Mouse (Mus musculus): ENCODE results near the gene Mrps15.
"Not testable (repeated sequence)": the region's sequence is repeated elsewhere in the genome, so short reads cannot be mapped to it uniquely, and the experiment has no call there.

The Mrps15 gene

GRCm38 (mm10) chr4:126077833-126078232 is 31.1 kb downstream of the Mrps15 start:
- DNase-seq (ENCODE audit: low spot score in 2 of 2) = no peak

DNA sequence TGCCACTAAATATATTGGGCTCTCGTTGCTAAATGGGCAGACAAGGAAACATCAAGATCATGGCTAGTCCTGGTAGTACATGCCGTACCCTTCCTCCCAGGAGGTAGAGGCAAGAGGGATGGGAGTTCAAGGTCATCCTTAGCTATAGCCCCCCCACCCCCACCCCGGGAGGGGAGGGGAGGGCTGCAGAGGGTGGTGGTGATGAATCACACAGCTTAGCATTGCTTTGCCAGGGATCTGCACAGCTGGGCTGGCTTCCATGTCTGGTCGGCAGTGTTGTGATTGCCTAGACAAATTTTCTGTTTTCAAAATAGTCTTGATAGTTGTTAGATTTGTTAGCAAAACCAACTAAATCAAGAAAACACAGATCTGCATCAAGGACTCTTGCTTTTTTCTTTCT is 32.5 kb downstream of the Mrps15 start:
- DNase-seq (ENCODE audit: low spot score in 2 of 2) = no peak

DNA sequence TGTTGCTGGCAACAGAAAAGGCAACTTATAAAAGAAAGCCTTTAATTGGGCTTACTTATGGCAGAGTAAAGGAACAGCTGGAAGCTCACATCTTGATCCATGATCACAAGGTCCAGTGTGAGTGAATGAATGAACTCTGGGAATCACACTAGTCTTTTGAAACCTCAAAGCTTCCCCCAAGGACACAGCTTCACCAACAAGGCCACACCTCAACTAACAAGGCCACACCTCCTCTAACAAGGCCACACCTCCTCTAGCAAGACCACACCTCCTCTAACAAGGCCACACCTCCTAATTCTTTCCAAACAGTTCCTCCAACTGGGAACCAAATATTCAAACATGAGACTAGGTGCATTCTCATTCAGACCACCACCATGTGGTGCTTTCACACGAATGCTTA is 34.9 kb downstream of the Mrps15 start:
- no peak for DNase-seq (ENCODE audit: low spot score in 2 of 2)

DNA sequence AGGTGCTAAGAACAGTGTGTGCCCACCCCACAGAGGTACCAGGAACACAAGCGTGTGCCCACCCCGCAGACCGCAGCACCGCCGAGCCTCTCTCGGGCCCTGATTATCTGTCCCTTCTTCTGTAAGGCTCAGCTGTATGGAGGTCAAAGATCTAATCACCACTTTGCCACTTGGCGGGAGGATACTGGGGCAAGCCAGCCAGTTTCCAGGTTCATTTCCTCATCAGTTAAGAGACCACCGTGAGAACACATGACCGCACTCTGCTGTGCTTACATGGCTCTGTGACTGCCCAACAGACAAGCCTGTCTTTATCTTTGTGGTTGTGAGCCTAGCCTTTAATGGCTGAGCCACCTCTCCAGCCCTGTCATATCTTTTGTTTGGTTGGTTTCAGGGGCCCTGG is 36.3 kb downstream of the Mrps15 start:
- no peak for DNase-seq (ENCODE audit: low spot score in 2 of 2)

- no peak for DNase-seq (ENCODE audit: low spot score in 2 of 2)
Observed at GRCm38 (mm10) chr4:126084382-126084781, 37.7 kb downstream of the Mrps15 start.

- DNase-seq (ENCODE audit: low spot score in 2 of 2) = peak; percentile 70 to 88
Observed at GRCm38 (mm10) chr4:126085996-126086576, 39.4 kb downstream of the Mrps15 start.

DNA sequence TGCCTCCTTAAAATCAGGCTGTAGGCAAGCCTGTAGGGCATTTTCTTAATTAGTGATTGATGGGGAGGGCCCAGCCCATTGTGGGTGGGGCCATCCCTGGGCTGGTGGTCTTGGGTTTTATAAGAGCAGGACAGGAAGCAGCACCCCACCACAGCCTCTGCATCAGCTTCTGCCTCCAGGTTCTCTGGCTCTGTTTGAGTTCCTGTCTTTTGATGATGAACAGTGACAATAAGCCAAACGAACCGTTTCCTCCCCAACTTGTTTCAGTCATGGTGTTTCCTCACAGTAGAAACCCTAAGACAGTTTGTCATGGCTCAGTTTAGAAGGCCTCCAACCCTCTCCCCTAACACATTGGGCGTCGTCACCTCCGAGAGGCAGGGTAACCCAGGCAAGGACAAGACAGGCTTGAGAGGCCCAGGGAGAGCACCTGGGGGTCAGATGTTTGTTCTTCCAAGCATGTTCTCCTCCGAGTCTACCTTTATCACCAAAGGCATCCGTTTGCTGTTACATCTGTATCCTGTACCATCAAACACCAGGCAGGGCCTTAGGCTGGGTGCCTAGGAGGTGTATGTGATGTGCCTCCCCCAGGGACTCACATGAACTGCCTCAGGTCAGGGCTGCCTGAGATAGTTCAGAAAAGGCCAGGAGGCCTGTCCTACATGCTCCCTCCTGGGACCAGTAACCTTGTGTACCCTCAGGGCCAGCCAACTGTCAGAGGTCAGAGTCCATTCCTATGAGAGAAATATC is 43.5 kb downstream of the Mrps15 start:
- peak; percentile 44 to 57 for DNase-seq (ENCODE audit: low spot score in 2 of 2)

GRCm38 (mm10) chr4:126090848-126091124 is 44.1 kb downstream of the Mrps15 start:
- DNase-seq (ENCODE audit: low spot score in 2 of 2) = no peak

- no peak for DNase-seq (ENCODE audit: low spot score in 2 of 2)
Observed at GRCm38 (mm10) chr4:126091873-126092272, 45.1 kb downstream of the Mrps15 start.

DNA sequence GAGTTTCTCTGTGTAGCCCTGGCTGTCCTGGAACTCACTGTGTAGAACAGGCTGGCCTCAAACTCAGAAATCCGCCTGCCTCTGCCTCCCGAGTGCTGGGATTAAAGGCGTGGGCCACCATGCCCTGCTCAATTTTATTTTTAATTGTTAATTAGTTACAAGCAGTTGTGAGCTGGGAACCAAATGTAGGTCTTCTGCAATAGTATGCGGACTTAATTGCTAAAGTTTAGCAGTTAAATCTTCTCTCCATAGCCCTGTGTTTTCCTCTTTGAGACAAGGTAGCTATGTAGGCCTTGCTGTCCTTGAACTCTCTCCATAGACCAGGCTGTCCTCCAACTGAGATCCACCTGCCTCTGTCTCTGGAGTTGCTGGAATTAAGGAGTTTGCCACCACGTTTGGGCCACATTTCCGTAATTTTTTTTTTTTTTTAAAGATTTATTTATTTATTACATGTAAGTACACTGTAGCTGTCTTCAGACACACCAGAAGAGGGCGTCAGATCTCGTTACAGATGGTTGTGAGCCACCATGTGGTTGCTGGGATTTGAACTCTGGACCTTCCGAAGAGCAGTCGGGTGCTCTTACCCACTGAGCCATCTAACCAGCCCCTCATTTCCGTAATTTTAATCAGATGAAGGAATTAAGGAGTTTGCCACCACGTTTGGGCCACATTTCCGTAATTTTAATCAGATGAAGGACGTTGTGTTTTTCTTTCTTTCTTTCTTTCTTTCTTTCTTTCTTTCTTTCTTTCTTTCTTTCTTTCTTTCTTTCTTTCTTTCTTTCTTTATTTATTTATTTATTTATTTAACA is 49.1 kb downstream of the Mrps15 start:
- DNase-seq (ENCODE audit: low spot score in 2 of 2) = not testable (repeated sequence)

- peak; percentile 94 to 96 for DNase-seq (ENCODE audit: low spot score in 2 of 2)
Observed at GRCm38 (mm10) chr4:126096464-126097111, 49.9 kb downstream of the Mrps15 start, which contains the start of gene Lsm10. Gene Lsm10 (plus strand): TSS chr4:126096623.

DNA sequence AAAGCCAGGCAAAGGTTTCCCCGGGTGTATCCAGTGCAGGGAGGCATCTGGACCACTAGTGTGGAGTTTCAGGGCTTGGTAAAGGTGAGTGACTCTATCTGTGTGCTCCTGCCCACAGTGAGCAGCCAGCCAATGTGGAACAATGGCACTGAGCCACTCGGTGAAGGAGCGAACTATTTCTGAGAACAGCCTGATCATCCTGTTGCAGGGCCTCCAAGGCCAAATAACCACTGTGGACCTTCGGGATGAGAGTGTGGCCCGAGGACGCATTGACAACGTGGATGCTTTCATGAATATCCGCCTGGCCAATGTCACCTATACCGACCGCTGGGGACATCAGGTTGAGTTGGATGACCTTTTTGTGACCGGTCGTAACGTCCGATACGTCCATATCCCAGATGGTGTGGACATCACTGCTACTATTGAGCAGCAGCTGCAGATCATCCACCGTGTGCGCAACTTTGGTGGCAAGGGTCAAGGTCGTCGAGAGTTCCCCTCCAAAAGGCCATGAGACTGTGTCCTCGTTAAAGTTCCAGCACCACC is 51.1 kb downstream of the Mrps15 start:
- no peak for DNase-seq (ENCODE audit: low spot score in 2 of 2)

- DNase-seq (ENCODE audit: low spot score in 2 of 2) = no peak
Observed at GRCm38 (mm10) chr4:126099365-126099764, 52.6 kb downstream of the Mrps15 start.

DNA sequence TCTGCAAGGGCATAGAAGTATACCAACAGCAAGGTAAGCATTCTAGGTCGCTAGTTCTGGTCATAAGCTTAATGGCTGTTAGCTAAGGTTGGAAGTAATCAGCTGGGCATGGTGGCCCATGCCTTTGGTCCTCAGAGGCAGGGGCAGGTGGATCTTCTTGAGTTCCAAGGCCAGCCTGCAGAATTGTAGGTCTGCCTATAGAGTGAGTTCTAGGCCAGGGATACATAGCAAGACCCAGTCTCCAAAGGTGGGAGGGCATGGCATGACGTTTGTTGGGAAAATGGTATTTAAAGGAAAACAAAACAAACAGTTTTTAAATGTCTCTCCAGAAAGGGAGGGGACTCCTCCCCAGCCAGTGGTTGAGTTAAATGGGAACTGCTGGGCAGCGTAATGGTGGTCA is 54.0 kb downstream of the Mrps15 start:
- no peak for DNase-seq (ENCODE audit: low spot score in 2 of 2)

GRCm38 (mm10) chr4:126102061-126102841 is 55.5 kb downstream of the Mrps15 start:
- DNase-seq (ENCODE audit: low spot score in 2 of 2) = no peak

DNA sequence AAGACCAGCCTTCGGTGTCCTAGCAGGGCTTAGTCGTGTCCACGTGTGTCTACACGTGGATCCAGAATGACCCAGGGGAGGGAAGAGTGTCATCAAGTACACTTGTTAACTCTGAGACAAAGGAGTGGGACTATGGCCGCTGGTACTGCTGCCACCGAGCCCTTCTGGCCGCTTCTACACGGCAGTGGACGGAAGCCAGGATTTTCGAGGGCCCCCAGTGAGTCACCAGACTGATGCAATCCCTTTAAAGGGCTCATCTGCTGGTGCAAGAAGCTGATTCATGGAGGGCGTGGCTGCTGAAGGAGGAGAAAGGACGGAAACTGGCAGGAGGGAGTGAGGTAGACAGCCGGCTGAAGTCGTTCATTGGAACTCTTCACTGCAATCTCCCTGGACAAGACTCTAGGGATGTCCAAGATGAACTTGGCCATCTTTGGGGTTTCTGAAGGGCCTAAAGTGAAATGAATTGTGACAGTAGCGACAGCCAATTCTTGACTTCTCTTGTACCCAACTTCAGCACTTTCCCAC is 56.4 kb downstream of the Mrps15 start:
- DNase-seq (ENCODE audit: low spot score in 2 of 2) = peak; percentile 48 to 57

- peak; percentile 94 to 97 for DNase-seq (ENCODE audit: low spot score in 2 of 2)
Observed at GRCm38 (mm10) chr4:126103590-126104068, 56.9 kb downstream of the Mrps15 start, which contains the start of gene Stk40. Gene Stk40 (plus strand): TSS chr4:126103957.

GRCm38 (mm10) chr4:126104261-126105075 is 57.7 kb downstream of the Mrps15 start:
- peak; percentile 23 to 39 for DNase-seq (ENCODE audit: low spot score in 2 of 2)

All from thymus, postnatal 10 days (tissue).